Mouse (Mus musculus) CH12.LX (cell line): ENCODE measurements at regions not wholly inside any gene's neighbourhood (a gene's known extent, or its start where the extent isn't known, plus 50 kb on each side); places are given as distances from the start of the nearest gene placed in this dataset.

ENCODE experiments used
- DNase-seq: peaks from one replicate; pipeline ENCODE4 v3.0.0-alpha.2; 2013; ENCODE audit errors: extremely low read depth
- H3K27ac ChIP-seq: 2 replicates; pipeline ENCODE4 v1.5.1; 2012; ENCODE audit warnings: low read depth, mild to moderate bottlenecking, control low read depth, moderate library complexity; ENCODE audit not compliant: insufficient read depth
- H3K27me3 ChIP-seq: replicated peaks from 2 replicates; pipeline ENCODE3; 2012; ENCODE audit warnings: inconsistent platforms
- H3K36me3 ChIP-seq, 2 experiments: replicated peaks in 1 of 2; 2 replicates each; pipeline versions ENCODE3 to v1.6.1; 2012; ENCODE audit warnings: inconsistent platforms in 1 of 2, low read length in 1 of 2, mild to moderate bottlenecking in 1 of 2, mixed read lengths in 1 of 2, moderate library complexity in 1 of 2; ENCODE audit not compliant: control insufficient read depth in 1 of 2, insufficient read depth in 1 of 2
- H3K4me1 ChIP-seq, 2 experiments: 2 replicates each; pipeline ENCODE4 v1.6.1; 2012; ENCODE audit warnings: inconsistent platforms in 1 of 2, moderate library complexity in 1 of 2; ENCODE audit not compliant: insufficient read depth in 2 of 2, control insufficient read depth in 1 of 2
- H3K4me2 ChIP-seq: 2 replicates; pipeline ENCODE4 v1.6.1; 2012; ENCODE audit warnings: low read depth, mild to moderate bottlenecking, control low read depth; ENCODE audit not compliant: poor library complexity, insufficient read depth, severe bottlenecking
- H3K4me3 ChIP-seq, 3 experiments: fragments of 150-350 bp in 1 of 3; sonication (generic) in 1 of 3; replicated peaks in 1 of 3; 2 replicates each; pipeline versions ENCODE3 to v1.5.1; 2011 to 2012; ENCODE audit warnings: low read depth in 2 of 3, low read length in 2 of 3, mild to moderate bottlenecking in 2 of 3, moderate library complexity in 2 of 3, control low read depth in 1 of 3, improper control_type of control experiment in 1 of 3, inconsistent platforms in 1 of 3, mixed read lengths in 1 of 3; ENCODE audit not compliant: poor library complexity in 1 of 3
- H3K79me2 ChIP-seq: replicated peaks from 2 replicates; pipeline ENCODE4 v1.6.1; 2012; ENCODE audit warnings: mild to moderate bottlenecking, moderate library complexity; ENCODE audit not compliant: control insufficient read depth, poor library complexity, insufficient read depth, severe bottlenecking; ENCODE audit errors: extremely low read depth
- H3K9ac ChIP-seq: 2 replicates; pipeline ENCODE4 v1.6.1; 2012; ENCODE audit warnings: low read depth, mild to moderate bottlenecking, control low read depth, moderate library complexity; ENCODE audit not compliant: insufficient read depth
- H3K9me3 ChIP-seq: replicated peaks from 2 replicates; pipeline ENCODE3; 2012; ENCODE audit warnings: low read length, inconsistent platforms, mixed read lengths
- BHLHE40 ChIP-seq: IDR thresholded peaks from 2 replicates; pipeline ENCODE4 v1.6.1; 2011; ENCODE audit warnings: mild to moderate bottlenecking, low read depth, low read length, improper control_type of control experiment
- CHD1 ChIP-seq: IDR thresholded peaks from 2 replicates; pipeline ENCODE4 v1.6.1; 2012; ENCODE audit warnings: low read depth, low read length, improper control_type of control experiment, inconsistent platforms
- CTCF ChIP-seq, 2 experiments: IDR thresholded peaks in 1 of 2; conservative IDR thresholded peaks in 1 of 2; 2 replicates each; pipeline ENCODE4 v1.5.1; 2011 to 2012; ENCODE audit warnings: low read depth in 2 of 2, low read length in 2 of 2, improper control_type of control experiment in 1 of 2, inconsistent platforms in 1 of 2, mild to moderate bottlenecking in 1 of 2, moderate library complexity in 1 of 2
- E2F4 ChIP-seq: IDR thresholded peaks from 2 replicates; pipeline ENCODE4 v1.6.1; 2011; ENCODE audit warnings: low read depth, low read length, improper control_type of control experiment; ENCODE audit not compliant: insufficient replicate concordance
- ELF1 ChIP-seq: IDR thresholded peaks from 2 replicates; pipeline ENCODE4 v1.6.1; 2014; ENCODE audit warnings: low read depth, mild to moderate bottlenecking, inconsistent platforms, low read length, improper control_type of control experiment
- GABPA ChIP-seq: IDR thresholded peaks from 2 replicates; pipeline ENCODE4 v1.6.1; 2012; ENCODE audit warnings: low read depth, low read length, improper control_type of control experiment, inconsistent platforms; ENCODE audit not compliant: insufficient replicate concordance
- IRF4 ChIP-seq: IDR thresholded peaks from 2 replicates; pipeline ENCODE4 v1.6.1; 2014; ENCODE audit warnings: low read depth, mild to moderate bottlenecking, inconsistent platforms, low read length, improper control_type of control experiment
- JUN ChIP-seq: IDR thresholded peaks from 2 replicates; pipeline ENCODE4 v1.6.1; 2011; ENCODE audit warnings: low read depth, mild to moderate bottlenecking, low read length, improper control_type of control experiment, moderate library complexity; ENCODE audit not compliant: insufficient read depth
- MAZ ChIP-seq: IDR thresholded peaks from 2 replicates; pipeline ENCODE4 v1.6.1; 2012; ENCODE audit warnings: low read depth, mild to moderate bottlenecking, inconsistent platforms, low read length, improper control_type of control experiment, moderate library complexity
- MEF2A ChIP-seq: IDR thresholded peaks from 2 replicates; pipeline ENCODE4 v1.6.1; 2014; ENCODE audit warnings: low read depth, mild to moderate bottlenecking, inconsistent platforms, low read length, improper control_type of control experiment, borderline replicate concordance
- MXI1 ChIP-seq: IDR thresholded peaks from 2 replicates; pipeline ENCODE4 v1.6.1; 2011; ENCODE audit warnings: mild to moderate bottlenecking, low read depth, low read length, improper control_type of control experiment
- MYC ChIP-seq: IDR thresholded peaks from 2 replicates; pipeline ENCODE4 v1.6.1; 2011; ENCODE audit warnings: low read depth, mild to moderate bottlenecking, improper control_type of control experiment, low read length
- NELFE ChIP-seq: IDR thresholded peaks from 2 replicates; pipeline ENCODE4 v1.6.1; 2011; ENCODE audit warnings: low read depth, low read length, improper control_type of control experiment
- NRF1 ChIP-seq: IDR thresholded peaks from 2 replicates; pipeline ENCODE4 v1.6.1; 2014; ENCODE audit warnings: low read depth, mild to moderate bottlenecking, inconsistent platforms, low read length, improper control_type of control experiment, moderate library complexity
- POLR2AphosphoS2 ChIP-seq: IDR thresholded peaks from 2 replicates; pipeline ENCODE4 v1.6.1; 2011; ENCODE audit warnings: low read depth, low read length, improper control_type of control experiment
- RAD21 ChIP-seq: IDR thresholded peaks from 2 replicates; pipeline ENCODE4 v1.6.1; 2011; ENCODE audit warnings: low read depth, mild to moderate bottlenecking, low read length, improper control_type of control experiment, moderate library complexity
- RCOR1 ChIP-seq: conservative IDR thresholded peaks from 2 replicates; pipeline ENCODE4 v1.6.1; 2012; ENCODE audit warnings: low read depth, mild to moderate bottlenecking, inconsistent platforms, low read length, improper control_type of control experiment
- SIN3A ChIP-seq: IDR thresholded peaks from 2 replicates; pipeline ENCODE4 v1.6.1; 2012; ENCODE audit warnings: low read length, improper control_type of control experiment, inconsistent platforms
- SMC3 ChIP-seq: IDR thresholded peaks from 2 replicates; pipeline ENCODE4 v1.6.1; 2011; ENCODE audit warnings: low read depth, low read length, improper control_type of control experiment
- TBP ChIP-seq: conservative IDR thresholded peaks from 2 replicates; pipeline ENCODE4 v1.6.1; 2011; ENCODE audit warnings: low read depth, low read length, improper control_type of control experiment
- UBTF ChIP-seq: IDR thresholded peaks from 2 replicates; pipeline ENCODE4 v1.6.1; 2012; ENCODE audit warnings: low read depth, mild to moderate bottlenecking, inconsistent platforms, low read length, improper control_type of control experiment, moderate library complexity
- USF1 ChIP-seq: IDR thresholded peaks from 2 replicates; pipeline ENCODE4 v1.6.1; 2014; ENCODE audit warnings: low read depth, mild to moderate bottlenecking, inconsistent platforms, low read length, improper control_type of control experiment
- ZC3H11A ChIP-seq: IDR thresholded peaks from 2 replicates; pipeline ENCODE4 v1.6.1; 2012; ENCODE audit warnings: low read depth, mild to moderate bottlenecking, inconsistent platforms, low read length, improper control_type of control experiment
- ZKSCAN1 ChIP-seq: IDR thresholded peaks from 2 replicates; pipeline ENCODE4 v1.6.1; 2012; ENCODE audit warnings: low read depth, inconsistent platforms, low read length, improper control_type of control experiment, borderline replicate concordance
- ZMIZ1 ChIP-seq: IDR thresholded peaks from 2 replicates; pipeline ENCODE4 v1.6.1; 2012; ENCODE audit warnings: low read depth, mild to moderate bottlenecking, inconsistent platforms, low read length, improper control_type of control experiment
- dilution Hi-C: fragments of 300-500 bp; cut with MboI; formaldehyde crosslinking; loops from 2 replicates; pipeline ENCODE4 v1.14.3; 2020; ENCODE audit warnings: low sequenced_read_pairs; ENCODE audit not compliant: extremely low pct_unique_long_range_greater_than_20kb, extremely low pct_ligation_motif_present
- in situ Hi-C: fragments of 300-500 bp; cut with MboI; formaldehyde crosslinking; loops from 3 replicates; pipeline ENCODE4 v1.14.3; 2019; ENCODE audit warnings: low sequenced_read_pairs, low pct_ligation_motif_present, low pct_unique_long_range_greater_than_20kb, mixed read lengths

DNA sequence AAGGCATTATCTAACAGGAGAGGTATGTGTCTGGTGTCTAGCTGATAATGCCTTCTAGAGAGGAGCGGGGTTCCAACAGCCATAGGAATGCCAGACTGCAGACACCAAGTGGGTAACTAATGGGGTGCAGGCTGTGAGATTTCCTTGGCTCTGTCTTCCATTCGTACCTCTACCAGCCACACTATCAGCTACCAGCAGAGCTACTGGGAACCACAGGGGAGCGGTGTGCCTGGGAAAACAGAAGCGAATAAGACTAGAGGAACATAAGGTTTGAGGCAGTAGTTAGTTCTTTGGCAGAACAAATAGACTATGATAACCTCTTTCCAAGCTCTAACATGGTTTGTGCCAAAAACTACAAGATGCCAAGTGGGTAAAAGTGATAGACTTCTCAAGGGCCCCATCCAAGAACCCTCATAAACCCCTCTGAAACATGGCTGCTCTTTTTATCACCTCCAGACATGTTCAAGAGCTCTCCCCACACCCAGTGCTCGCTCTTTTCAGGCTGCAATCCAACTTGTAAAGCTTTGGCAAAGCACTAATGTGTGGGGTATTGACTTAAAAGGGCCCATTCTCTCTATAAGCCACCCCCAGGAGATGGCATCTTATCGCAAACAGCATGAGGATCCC lies 126.3 kb upstream of the Cdc42ep3 start:
- Histone ChIP-seq H3K36me3 (no peaks in the 10 kb centered on the region), H3K79me2 (no peaks in the 10 kb centered on the region), H3K4me3 (no peak overlapping the region), H3K4me2 (no peak overlapping the region), H3K27ac (no peak overlapping the region), H3K4me1 (peaks cover 0 to 6% of the 10 kb centered on the region in 2 experiments; a peak in 2 of 4 replicates), H3K9ac (no peak overlapping the region), H3K27me3 (no peaks in the 10 kb centered on the region), H3K9me3 (peaks cover 3% of the 10 kb centered on the region)
- no peak for DNase-seq
- dilution Hi-C loops, result no loop called here
- in situ Hi-C loops, result no loop called here
- TF ChIP-seq ZKSCAN1, result no peak
- TF ChIP-seq MAZ, result no peak
- TF ChIP-seq SIN3A, result no peak
- no peak for TF ChIP-seq JUN
- TF ChIP-seq E2F4, result no peak
- no peak for TF ChIP-seq RCOR1
- TF ChIP-seq CTCF (conservative IDR thresholded peaks at IDR 0.05 in 1 of 2, IDR thresholded peaks at IDR 0.05 in 1 of 2; ENCODE audit: low read depth in 2 of 2, low read length in 2 of 2), result no peak
- no peak for TF ChIP-seq USF1
- no peak for TF ChIP-seq NELFE
- no peak for TF ChIP-seq POLR2AphosphoS2
- no peak for TF ChIP-seq MXI1
- TF ChIP-seq RAD21, result no peak
- TF ChIP-seq BHLHE40, result no peak
- no peak for TF ChIP-seq ZMIZ1
- TF ChIP-seq ELF1, result no peak
- no peak for TF ChIP-seq CHD1
- TF ChIP-seq SMC3, result no peak

DNA sequence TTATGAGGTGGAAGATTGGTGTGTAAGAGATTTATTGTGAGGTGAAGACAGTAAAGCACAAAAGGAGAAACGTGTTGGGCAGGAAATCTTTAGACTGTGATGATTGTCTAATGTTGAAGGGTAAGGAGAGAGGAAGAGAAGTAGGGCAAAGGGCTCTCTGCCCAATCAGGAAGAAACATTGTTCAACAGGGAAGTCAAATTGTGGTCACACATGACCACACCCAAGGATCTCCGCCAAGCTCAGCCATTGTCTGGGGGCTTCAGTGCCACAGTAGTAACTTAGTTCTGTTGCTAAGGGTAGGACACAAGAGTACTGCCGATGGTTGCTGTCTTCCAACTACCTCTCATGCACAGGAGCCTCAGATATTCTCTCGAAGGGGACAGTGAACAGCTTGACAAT lies 127.0 kb upstream of the Cdc42ep3 start:
- no peak for DNase-seq
- dilution Hi-C loops (no loop called here), in situ Hi-C loops (no loop called here)
- H3K27ac ChIP-seq, result no peak overlapping the region
- no peak overlapping the region for H3K4me2 ChIP-seq
- H3K4me3 ChIP-seq, result no peak overlapping the region
- TF ChIP-seq CTCF (conservative IDR thresholded peaks at IDR 0.05 in 1 of 2, IDR thresholded peaks at IDR 0.05 in 1 of 2; ENCODE audit: low read depth in 2 of 2, low read length in 2 of 2) (no peak), USF1 (no peak), TBP (no peak), GABPA (no peak), MEF2A (no peak), MXI1 (no peak), NELFE (no peak), BHLHE40 (no peak), MYC (no peak), NRF1 (no peak), RAD21 (no peak), ZMIZ1 (no peak), UBTF (no peak), JUN (no peak), ZC3H11A (no peak), IRF4 (no peak), SIN3A (no peak), MAZ (no peak)
- H3K9me3 ChIP-seq, result peaks cover 3% of the 10 kb centered on the region
- H3K4me1 ChIP-seq, result peaks cover 0 to 6% of the 10 kb centered on the region in 2 experiments; a peak in 2 of 4 replicates
- H3K79me2 ChIP-seq, result no peaks in the 10 kb centered on the region
- no peaks in the 10 kb centered on the region for H3K27me3 ChIP-seq
- no peaks in the 10 kb centered on the region for H3K36me3 ChIP-seq
- H3K9ac ChIP-seq, result no peak overlapping the region
